Mouse (Mus musculus): ENCODE measurements around the gene Epb41l3. TPM values are rescaled to one million over a fixed set of nuclear protein-coding genes. Genes with fewer than 3 reads are reported as not detected.

Gene Epb41l3
- polyA plus RNA-seq (2015; fragmentation: Nextera tagmentation; extraction: Ambion mirVana), result 114 and 115 TPM in 2 replicates

- ATAC-seq, result peak; percentile 95
- Histone ChIP-seq H3K27ac (ENCODE audit: low read depth, low read length) (peak within 1 kb of the TSS; percentile 44; the same call in 1 of the 2 replicates), H3K9ac (ENCODE audit: low read depth, low read length) (peak within 1 kb of the TSS; percentile 74), H3K9me3 (ENCODE audit: control insufficient read depth, low read length) (no peaks in the 10 kb centered on the region), H3K4me1 (ENCODE audit: control insufficient read depth, insufficient read depth, low read depth, low read length) (peaks cover 8% of the 10 kb centered on the region), H3K36me3 (ENCODE audit: control insufficient read depth, insufficient read depth, low read length) (no peaks in the 10 kb centered on the region), H3K27me3 (replicated peaks; ENCODE audit: control insufficient read depth, insufficient read depth, low read length) (peaks cover 8% of the 10 kb centered on the region; the same call in 1 of the 2 replicates), H3K4me2 (ENCODE audit: low read length) (peak within 1 kb of the TSS; percentile 100), H3K4me3 (ENCODE audit: low read length) (peak within 1 kb of the TSS; percentile 77)
- under 1% methylated on average over 42 of the region's 47 CpGs for WGBS
Measured at GRCm38 (mm10) chr17:69075501-69076237, at the start of gene Epb41l3. Epb41l3 (plus strand) TSS chr17:69075683.

GRCm38 (mm10) chr17:69038760-69039675, 36.5 kb upstream of the Epb41l3 start:
- H3K4me2 ChIP-seq (ENCODE audit: low read length), result no peak overlapping the region
- WGBS, result 76% methylated on average over 12 of the region's 12 CpGs
- H3K9ac ChIP-seq (ENCODE audit: low read depth, low read length), result no peak overlapping the region
- no peak overlapping the region for H3K4me3 ChIP-seq (ENCODE audit: low read length)
- no peak for ATAC-seq
- H3K9me3 ChIP-seq (ENCODE audit: control insufficient read depth, low read length), result no peaks in the 10 kb centered on the region
- H3K27me3 ChIP-seq (replicated peaks; ENCODE audit: control insufficient read depth, insufficient read depth, low read length), result no peaks in the 10 kb centered on the region
- no peaks in the 10 kb centered on the region for H3K36me3 ChIP-seq (ENCODE audit: control insufficient read depth, insufficient read depth, low read length)
- H3K27ac ChIP-seq (ENCODE audit: low read depth, low read length), result no peak overlapping the region
- no peaks in the 10 kb centered on the region for H3K4me1 ChIP-seq (ENCODE audit: control insufficient read depth, insufficient read depth, low read depth, low read length)

GRCm38 (mm10) chr17:69041516-69041915, 34.0 kb upstream of the Epb41l3 start:
- Histone ChIP-seq H3K4me1 (ENCODE audit: control insufficient read depth, insufficient read depth, low read depth, low read length) (no peaks in the 10 kb centered on the region), H3K27me3 (replicated peaks; ENCODE audit: control insufficient read depth, insufficient read depth, low read length) (no peaks in the 10 kb centered on the region), H3K36me3 (ENCODE audit: control insufficient read depth, insufficient read depth, low read length) (no peaks in the 10 kb centered on the region), H3K4me3 (ENCODE audit: low read length) (no peak overlapping the region), H3K9me3 (ENCODE audit: control insufficient read depth, low read length) (0 out of 2 replicates have a peak, but pooled peaks cover 5% of the 10 kb centered on the region), H3K9ac (ENCODE audit: low read depth, low read length) (no peak overlapping the region), H3K27ac (ENCODE audit: low read depth, low read length) (no peak overlapping the region), H3K4me2 (ENCODE audit: low read length) (no peak overlapping the region)
- no peak for ATAC-seq
- WGBS, result 63% methylated on average over 4 of the region's 4 CpGs

GRCm38 (mm10) chr17:69048826-69049225, 26.7 kb upstream of the Epb41l3 start:
- no peak for ATAC-seq
- Histone ChIP-seq H3K4me3 (ENCODE audit: low read length) (no peak overlapping the region), H3K4me1 (ENCODE audit: control insufficient read depth, insufficient read depth, low read depth, low read length) (no peaks in the 10 kb centered on the region), H3K4me2 (ENCODE audit: low read length) (no peak overlapping the region), H3K27ac (ENCODE audit: low read depth, low read length) (no peak overlapping the region), H3K9me3 (ENCODE audit: control insufficient read depth, low read length) (0 out of 2 replicates have a peak, but pooled peaks cover 5% of the 10 kb centered on the region), H3K27me3 (replicated peaks; ENCODE audit: control insufficient read depth, insufficient read depth, low read length) (no peaks in the 10 kb centered on the region), H3K9ac (ENCODE audit: low read depth, low read length) (no peak overlapping the region), H3K36me3 (ENCODE audit: control insufficient read depth, insufficient read depth, low read length) (no peaks in the 10 kb centered on the region)
- WGBS, result 79% methylated on average over 3 of the region's 3 CpGs

GRCm38 (mm10) chr17:69054029-69054428, 21.5 kb upstream of the Epb41l3 start:
- Histone ChIP-seq H3K4me1 (ENCODE audit: control insufficient read depth, insufficient read depth, low read depth, low read length) (no peaks in the 10 kb centered on the region), H3K27me3 (replicated peaks; ENCODE audit: control insufficient read depth, insufficient read depth, low read length) (no peaks in the 10 kb centered on the region), H3K36me3 (ENCODE audit: control insufficient read depth, insufficient read depth, low read length) (no peaks in the 10 kb centered on the region), H3K9ac (ENCODE audit: low read depth, low read length) (no peak overlapping the region), H3K4me2 (ENCODE audit: low read length) (no peak overlapping the region), H3K9me3 (ENCODE audit: control insufficient read depth, low read length) (peaks cover 3% of the 10 kb centered on the region; the same call in 1 of the 2 replicates), H3K27ac (ENCODE audit: low read depth, low read length) (no peak overlapping the region), H3K4me3 (ENCODE audit: low read length) (no peak overlapping the region)
- no peak for ATAC-seq
- WGBS, result 81% methylated on average over 4 of the region's 4 CpGs

DNA sequence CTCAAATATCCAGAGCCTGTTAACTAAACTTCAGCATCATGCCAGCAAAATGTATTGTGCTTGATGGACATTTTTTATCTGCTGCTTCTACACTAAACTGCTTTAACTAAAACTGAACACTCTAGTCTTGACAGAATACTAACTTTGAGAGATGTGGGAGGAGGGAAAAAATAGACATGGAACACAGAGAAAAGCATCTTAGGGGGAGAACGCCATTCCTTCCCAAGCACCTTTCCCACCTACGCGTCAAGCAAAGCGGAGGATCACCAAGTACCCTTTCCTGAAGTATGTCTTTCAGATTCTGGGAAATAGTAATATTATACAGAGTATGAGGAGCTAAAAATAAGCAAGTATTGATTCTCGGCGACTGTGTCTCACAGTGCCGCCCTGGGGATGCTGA, 15.7 kb upstream of the Epb41l3 start:
- no peaks in the 10 kb centered on the region for H3K27me3 ChIP-seq (replicated peaks; ENCODE audit: control insufficient read depth, insufficient read depth, low read length)
- no peak overlapping the region for H3K4me3 ChIP-seq (ENCODE audit: low read length)
- no peaks in the 10 kb centered on the region for H3K4me1 ChIP-seq (ENCODE audit: control insufficient read depth, insufficient read depth, low read depth, low read length)
- no peak overlapping the region for H3K27ac ChIP-seq (ENCODE audit: low read depth, low read length)
- no peak for ATAC-seq
- peaks cover 3% of the 10 kb centered on the region; the same call in 1 of the 2 replicates for H3K9me3 ChIP-seq (ENCODE audit: control insufficient read depth, low read length)
- no peak overlapping the region for H3K9ac ChIP-seq (ENCODE audit: low read depth, low read length)
- WGBS, result 91% methylated on average over 7 of the region's 7 CpGs
- no peak overlapping the region for H3K4me2 ChIP-seq (ENCODE audit: low read length)
- no peaks in the 10 kb centered on the region for H3K36me3 ChIP-seq (ENCODE audit: control insufficient read depth, insufficient read depth, low read length)

- H3K27me3 ChIP-seq (replicated peaks; ENCODE audit: control insufficient read depth, insufficient read depth, low read length), result no peaks in the 10 kb centered on the region
- no peak overlapping the region for H3K9ac ChIP-seq (ENCODE audit: low read depth, low read length)
- ATAC-seq, result no peak
- H3K4me2 ChIP-seq (ENCODE audit: low read length), result no peak overlapping the region
- no peak overlapping the region for H3K27ac ChIP-seq (ENCODE audit: low read depth, low read length)
- no peaks in the 10 kb centered on the region for H3K36me3 ChIP-seq (ENCODE audit: control insufficient read depth, insufficient read depth, low read length)
- WGBS, result 94% methylated on average over 7 of the region's 7 CpGs
- H3K9me3 ChIP-seq (ENCODE audit: control insufficient read depth, low read length), result peaks cover 3% of the 10 kb centered on the region; the same call in 1 of the 2 replicates
- no peaks in the 10 kb centered on the region for H3K4me1 ChIP-seq (ENCODE audit: control insufficient read depth, insufficient read depth, low read depth, low read length)
- no peak overlapping the region for H3K4me3 ChIP-seq (ENCODE audit: low read length)
Measured at GRCm38 (mm10) chr17:69060388-69060787, 15.1 kb upstream of the Epb41l3 start.

- peaks cover 3% of the 10 kb centered on the region; the same call in 1 of the 2 replicates for H3K9me3 ChIP-seq (ENCODE audit: control insufficient read depth, low read length)
- H3K4me3 ChIP-seq (ENCODE audit: low read length), result no peak overlapping the region
- H3K4me1 ChIP-seq (ENCODE audit: control insufficient read depth, insufficient read depth, low read depth, low read length), result no peaks in the 10 kb centered on the region
- H3K27me3 ChIP-seq (replicated peaks; ENCODE audit: control insufficient read depth, insufficient read depth, low read length), result no peaks in the 10 kb centered on the region
- H3K27ac ChIP-seq (ENCODE audit: low read depth, low read length), result no peak overlapping the region
- WGBS, result 66% methylated on average over 9 of the region's 9 CpGs
- no peak for ATAC-seq
- no peak overlapping the region for H3K4me2 ChIP-seq (ENCODE audit: low read length)
- no peak overlapping the region for H3K9ac ChIP-seq (ENCODE audit: low read depth, low read length)
- H3K36me3 ChIP-seq (ENCODE audit: control insufficient read depth, insufficient read depth, low read length), result no peaks in the 10 kb centered on the region
Measured at GRCm38 (mm10) chr17:69061883-69062745, 13.4 kb upstream of the Epb41l3 start.

All from hindbrain, embryonic 16.5 days (tissue).